Mouse (Mus musculus) liver, adult (tissue): ENCODE measurements at regions not wholly inside any gene's neighbourhood (a gene's known extent, or its start where the extent isn't known, plus 50 kb on each side); places are given as distances from the start of the nearest gene placed in this dataset.

ENCODE experiments used
- GATA4 ChIP-seq: IDR thresholded peaks from 2 replicates; pipeline ENCODE4 v1.6.1; 2014; ENCODE audit warnings: mild to moderate bottlenecking, low read length; ENCODE audit not compliant: insufficient replicate concordance

- no peak for TF ChIP-seq GATA4
Observed at GRCm38 (mm10) chr4:7379996-7380395, 858.8 kb downstream of the Car8 start.

- no peak for TF ChIP-seq GATA4
Observed at GRCm38 (mm10) chr4:7364238-7365040, 874.4 kb downstream of the Car8 start.

- no peak for TF ChIP-seq GATA4
Observed at GRCm38 (mm10) chr4:7363508-7363907, 875.3 kb downstream of the Car8 start.

GRCm38 (mm10) chr4:7356202-7356601 lies 882.6 kb downstream of the Car8 start:
- TF ChIP-seq GATA4 = no peak

- no peak for TF ChIP-seq GATA4
Observed at GRCm38 (mm10) chr4:7347317-7347716, 891.5 kb downstream of the Car8 start.

GRCm38 (mm10) chr4:7341159-7341558 lies 897.7 kb downstream of the Car8 start:
- no peak for TF ChIP-seq GATA4

GRCm38 (mm10) chr4:7314261-7314660 lies 924.6 kb downstream of the Car8 start:
- no peak for TF ChIP-seq GATA4

- TF ChIP-seq GATA4 = no peak
Observed at GRCm38 (mm10) chr4:7313219-7313618, 925.6 kb downstream of the Car8 start.

- no peak for TF ChIP-seq GATA4
Observed at GRCm38 (mm10) chr4:7312160-7312559, 926.7 kb downstream of the Car8 start.

- no peak for TF ChIP-seq GATA4
Observed at GRCm38 (mm10) chr4:7269047-7269446, 969.8 kb downstream of the Car8 start.

- TF ChIP-seq GATA4 = no peak
Observed at GRCm38 (mm10) chr4:7256486-7256885, 982.4 kb downstream of the Car8 start.

GRCm38 (mm10) chr4:7253616-7254015 lies 985.2 kb downstream of the Car8 start:
- no peak for TF ChIP-seq GATA4

GRCm38 (mm10) chr4:7251641-7252040 lies 987.2 kb downstream of the Car8 start:
- TF ChIP-seq GATA4 = no peak

- no peak for TF ChIP-seq GATA4
Observed at GRCm38 (mm10) chr4:7247816-7248215, 991.0 kb downstream of the Car8 start.

- no peak for TF ChIP-seq GATA4
Observed at GRCm38 (mm10) chr4:7247244-7247643, 991.6 kb downstream of the Car8 start.

- no peak for TF ChIP-seq GATA4
Observed at GRCm38 (mm10) chr4:7246828-7247227, 992.0 kb downstream of the Car8 start.

- TF ChIP-seq GATA4 = no peak
Observed at GRCm38 (mm10) chr4:7245653-7246052, 993.2 kb downstream of the Car8 start.
